Mouse (Mus musculus) liver, embryonic 14.5 days (tissue): Measurements from ENCODE around the gene Ptbp2. TPM values are rescaled to one million over a fixed set of nuclear protein-coding genes. Genes with fewer than 3 reads are reported as not detected.

Experiments
- ATAC-seq: fragments of 200-750 bp; cut with Nextera tagmentation; 2 replicates; pipeline ENCODE4 v1.8.0; 2017; ENCODE audit warnings: moderate number of reproducible peaks, mild to moderate bottlenecking, moderate library complexity; ENCODE audit not compliant: insufficient read depth
- DNase-seq, 3 experiments: peaks; one replicate each; pipeline ENCODE4 v3.0.0-alpha.2; 2012 to 2013; ENCODE audit warnings: low read depth in 3 of 3, low spot score in 3 of 3
- H3K27ac ChIP-seq: fragments of 300-500 bp; sonication (generic); 2 replicates; pipeline ENCODE4 v1.5.1; 2014; ENCODE audit warnings: moderate library complexity, mild to moderate bottlenecking, control low read depth, inconsistent platforms
- H3K27me3 ChIP-seq: fragments of 300-500 bp; sonication (generic); 2 replicates; pipeline ENCODE4 v1.6.1; 2014; ENCODE audit warnings: mild to moderate bottlenecking, low read length, moderate library complexity; ENCODE audit not compliant: control insufficient read depth, insufficient read depth
- H3K36me3 ChIP-seq: fragments of 300-500 bp; sonication (generic); replicated peaks from 2 replicates; pipeline ENCODE4 v1.6.1; 2014; ENCODE audit warnings: low read depth; ENCODE audit not compliant: control insufficient read depth, insufficient read depth
- H3K4me1 ChIP-seq, 2 experiments: fragments of 200-500 bp in 1 of 2; fragments of 300-500 bp in 1 of 2; sonication (generic) in 1 of 2; replicated peaks; 2 replicates each; pipeline ENCODE4 v1.6.1; 2012 to 2014; ENCODE audit warnings: antibody characterized with exemption in 1 of 2, inconsistent platforms in 1 of 2, low read length in 1 of 2; ENCODE audit not compliant: control insufficient read depth in 2 of 2, insufficient read depth in 2 of 2
- H3K4me2 ChIP-seq: fragments of 300-500 bp; sonication (generic); 2 replicates; pipeline ENCODE4 v1.6.1; 2014; ENCODE audit warnings: low read depth, mild to moderate bottlenecking, control low read depth, moderate library complexity
- H3K4me3 ChIP-seq, 2 experiments: fragments of 200-500 bp in 1 of 2; fragments of 300-500 bp in 1 of 2; sonication (generic) in 1 of 2; 2 replicates each; pipeline ENCODE4 v1.5.1; 2012 to 2014; ENCODE audit warnings: low read depth in 2 of 2, low read length in 2 of 2, mild to moderate bottlenecking in 2 of 2, control low read depth in 1 of 2, inconsistent platforms in 1 of 2, moderate library complexity in 1 of 2; ENCODE audit not compliant: insufficient read depth in 1 of 2
- H3K9ac ChIP-seq: fragments of 300-500 bp; sonication (generic); replicated peaks from 2 replicates; pipeline ENCODE4 v1.6.1; 2014; ENCODE audit warnings: mild to moderate bottlenecking, control low read depth, moderate library complexity
- H3K9me3 ChIP-seq: fragments of 300-500 bp; sonication (generic); 2 replicates; pipeline ENCODE4 v1.6.1; 2016; ENCODE audit warnings: low read length, mixed read lengths; ENCODE audit not compliant: control insufficient read depth
- CTCF ChIP-seq: IDR thresholded peaks from 2 replicates; pipeline ENCODE4 v1.5.1; 2016; ENCODE audit warnings: antibody characterized with exemption, low read depth, control low read depth
- EP300 ChIP-seq: IDR thresholded peaks from 2 replicates; pipeline ENCODE4 v1.6.1; 2016; ENCODE audit warnings: antibody characterized with exemption, low read depth
- WGBS: fragments of 180-500 bp; shearing (Covaris S2); extraction: QIAGEN DNeasy Blood & Tissue Kit; methylation state at CpG from one replicate; pipeline ENCODE4 v1.1.7; 2014; ENCODE audit not compliant: insufficient replicate concordance; 5-methylcytosine and 5-hydroxymethylcytosine counted together
- polyA plus RNA-seq, 2 experiments: library from polyadenylated mRNA; depleted of rRNA in 1 of 2; stranded (reverse) in 1 of 2; unstranded in 1 of 2; fragments of >200 nt; fragmentation: Nextera tagmentation in 1 of 2; extraction: Ambion mirVana in 1 of 2; gene quantifications; 2 replicates each; pipeline versions ENCODE4 v1.2.1 to v1.2.3; 2012 to 2014

The Ptbp2 gene
- polyA plus RNA-seq, 2 experiments: 6.3 to 9.6 TPM

DNA sequence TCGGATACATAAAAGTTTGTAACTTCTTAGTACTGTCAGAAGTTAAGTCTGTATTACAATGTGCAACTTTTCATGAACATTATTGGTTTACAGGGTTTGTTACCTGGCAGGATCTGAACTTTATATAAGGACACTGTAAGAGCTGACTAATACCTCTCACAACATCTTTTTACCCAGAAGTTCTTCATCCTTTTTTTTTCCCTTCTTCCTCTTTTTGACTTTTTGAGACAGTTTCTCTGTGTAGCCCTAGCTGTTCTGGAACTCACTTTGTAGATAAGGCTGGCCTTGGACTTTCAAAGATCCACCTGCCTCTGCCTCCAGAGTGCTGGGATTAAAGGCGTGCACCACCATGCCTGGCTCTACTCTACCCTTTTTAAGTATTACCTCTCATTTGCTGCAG is 11.5 kb downstream of the Ptbp2 start:
- H3K9ac ChIP-seq: no peak overlapping the region
- no peaks in the 10 kb centered on the region for H3K36me3 ChIP-seq
- H3K9me3 ChIP-seq: no peaks in the 10 kb centered on the region
- TF ChIP-seq CTCF (no peak), EP300 (no peak)
- no peaks in the 10 kb centered on the region for H3K4me1 ChIP-seq
- H3K27me3 ChIP-seq: no peaks in the 10 kb centered on the region
- 57% methylated on average over 2 of the region's 2 CpGs for WGBS
- H3K4me2 ChIP-seq: no peak overlapping the region
- no peak overlapping the region for H3K27ac ChIP-seq
- no peak overlapping the region for H3K4me3 ChIP-seq
- no peak for ATAC-seq
- DNase-seq: no peak

DNA sequence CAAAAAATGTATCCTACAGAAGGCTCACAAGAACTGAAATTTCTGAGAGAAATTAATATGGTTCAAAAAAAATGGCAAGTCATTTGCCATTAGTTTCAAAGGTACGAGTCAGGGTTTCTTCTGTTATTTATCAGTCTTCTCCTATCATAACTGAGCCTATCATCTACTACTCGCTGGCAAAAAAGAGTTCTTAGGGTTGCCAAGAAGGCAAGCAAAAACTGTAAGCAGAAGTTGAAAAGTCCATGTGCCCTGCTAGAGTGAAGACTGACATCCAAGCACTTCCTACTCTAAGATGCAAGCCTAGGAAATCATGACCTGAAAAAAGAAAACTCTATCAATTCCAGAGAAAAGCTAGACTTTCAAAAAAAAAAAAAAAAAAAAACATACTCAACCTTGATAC is 20.5 kb downstream of the Ptbp2 start:
- Histone ChIP-seq H3K36me3 (peaks cover 5% of the 10 kb centered on the region), H3K4me3 (no peak overlapping the region), H3K27me3 (no peaks in the 10 kb centered on the region), H3K27ac (no peak overlapping the region), H3K4me2 (no peak overlapping the region), H3K4me1 (peaks cover 0 to 3% of the 10 kb centered on the region in 2 experiments; a peak in 1 of 4 replicates), H3K9me3 (no peaks in the 10 kb centered on the region), H3K9ac (no peak overlapping the region)
- no peak for TF ChIP-seq CTCF
- no peak for TF ChIP-seq EP300
- ATAC-seq (no peak), DNase-seq (no peak)
- 21% methylated on average over 2 of the region's 2 CpGs for WGBS

DNA sequence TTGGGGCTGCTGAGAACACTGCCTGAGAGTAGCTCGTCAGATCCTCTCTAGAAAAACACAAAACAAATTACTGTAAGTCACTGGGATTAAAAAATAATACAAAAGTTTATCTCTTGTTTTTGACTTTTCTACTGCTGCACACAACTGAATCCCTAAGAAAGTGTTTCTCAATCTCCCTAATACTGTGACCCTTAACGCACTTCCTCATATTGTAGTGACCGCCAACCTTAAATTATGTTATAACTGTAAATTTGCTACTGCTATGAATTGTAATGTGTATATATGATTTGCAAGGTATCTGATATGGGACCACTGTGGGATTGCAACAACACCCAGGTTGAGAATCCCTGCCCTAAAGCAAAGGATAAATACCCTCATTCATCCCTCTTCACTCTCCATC is 22.5 kb downstream of the Ptbp2 start:
- no peak for TF ChIP-seq EP300
- no peak for TF ChIP-seq CTCF
- no peak for DNase-seq
- Histone ChIP-seq H3K27me3 (no peaks in the 10 kb centered on the region), H3K9me3 (no peaks in the 10 kb centered on the region), H3K4me1 (peaks cover 0 to 3% of the 10 kb centered on the region in 2 experiments; a peak in 1 of 4 replicates), H3K27ac (no peak overlapping the region), H3K4me2 (no peak overlapping the region), H3K4me3 (no peak overlapping the region), H3K36me3 (peaks cover 5% of the 10 kb centered on the region), H3K9ac (no peak overlapping the region)
- 77% methylated on average over 3 of the region's 3 CpGs for WGBS
- ATAC-seq: no peak

DNA sequence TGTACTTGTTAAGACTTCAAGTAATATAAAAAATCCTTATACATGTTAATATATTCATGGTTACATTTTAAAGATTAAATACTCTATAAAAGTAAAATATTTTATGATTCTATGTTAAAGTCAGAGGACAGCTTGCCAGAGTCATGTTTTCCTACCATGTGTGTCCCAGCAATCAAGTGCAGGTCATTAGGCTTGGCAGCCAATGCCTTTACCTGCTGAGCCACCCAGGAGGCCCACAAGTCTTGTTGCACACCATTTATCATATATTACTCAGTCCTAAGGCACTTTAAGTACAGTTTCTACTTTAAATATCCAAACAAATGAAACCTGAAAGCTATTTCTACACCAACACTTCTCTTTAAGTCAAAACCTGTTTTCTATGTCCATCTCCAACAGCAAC is 30.5 kb downstream of the Ptbp2 start:
- Histone ChIP-seq H3K4me3 (no peak overlapping the region), H3K9ac (no peak overlapping the region), H3K27me3 (no peaks in the 10 kb centered on the region), H3K4me2 (no peak overlapping the region), H3K4me1 (peaks cover 0 to 2% of the 10 kb centered on the region in 2 experiments; a peak in 1 of 4 replicates), H3K36me3 (no peaks in the 10 kb centered on the region), H3K9me3 (no peaks in the 10 kb centered on the region), H3K27ac (no peak overlapping the region)
- ATAC-seq (no peak), DNase-seq (no peak)
- TF ChIP-seq CTCF: no peak
- TF ChIP-seq EP300: no peak

DNA sequence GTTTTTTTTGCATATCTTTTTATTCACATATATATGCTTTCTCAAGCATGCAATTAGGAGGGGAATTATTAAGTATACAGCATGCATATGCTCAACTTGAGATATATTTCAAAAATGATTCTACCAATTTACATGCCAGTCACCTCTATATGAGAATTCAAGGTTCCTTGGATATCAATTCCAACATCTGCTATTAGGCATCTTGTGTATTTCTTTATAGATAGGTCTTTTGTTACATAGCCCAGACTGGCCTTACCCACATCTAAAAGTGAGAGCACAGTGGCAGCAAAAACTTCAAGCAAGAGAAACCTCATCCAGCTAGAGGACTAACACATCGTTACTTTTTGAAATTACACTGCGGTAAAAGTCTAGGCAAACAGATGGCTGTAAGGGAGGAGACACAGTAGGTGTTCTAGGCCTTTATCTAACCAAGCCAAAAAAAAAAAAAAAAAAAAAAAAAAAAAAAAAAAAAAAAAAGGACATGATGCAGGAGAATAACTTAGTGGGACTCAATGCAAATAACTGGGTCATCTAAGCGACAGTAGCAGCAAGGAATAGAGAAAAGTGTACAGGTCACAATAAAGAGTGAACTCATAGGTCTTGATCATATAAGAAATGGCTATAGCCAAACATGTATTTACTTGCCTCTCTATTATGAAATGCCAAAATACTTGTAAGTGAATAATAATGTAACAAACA is 34.6 kb downstream of the Ptbp2 start:
- Histone ChIP-seq H3K27me3 (no peaks in the 10 kb centered on the region), H3K9ac (no peak overlapping the region), H3K4me1 (peaks cover 2% of the 10 kb centered on the region in 2 experiments; a peak in 2 of 4 replicates), H3K27ac (no peak overlapping the region), H3K4me3 (no peak overlapping the region), H3K9me3 (no peaks in the 10 kb centered on the region), H3K36me3 (peaks cover 4% of the 10 kb centered on the region), H3K4me2 (no peak overlapping the region)
- ATAC-seq (0 out of 2 replicates have a peak, but pooled peaks have one; percentile 56), DNase-seq (peak in 1 of 3 experiments; percentile 3)
- TF ChIP-seq EP300 (no peak), CTCF (no peak)
- WGBS: 65% methylated on average over 3 of the region's 3 CpGs
